Mouse (Mus musculus): ENCODE results near the gene Tbc1d2b.

Gene Tbc1d2b

DNA sequence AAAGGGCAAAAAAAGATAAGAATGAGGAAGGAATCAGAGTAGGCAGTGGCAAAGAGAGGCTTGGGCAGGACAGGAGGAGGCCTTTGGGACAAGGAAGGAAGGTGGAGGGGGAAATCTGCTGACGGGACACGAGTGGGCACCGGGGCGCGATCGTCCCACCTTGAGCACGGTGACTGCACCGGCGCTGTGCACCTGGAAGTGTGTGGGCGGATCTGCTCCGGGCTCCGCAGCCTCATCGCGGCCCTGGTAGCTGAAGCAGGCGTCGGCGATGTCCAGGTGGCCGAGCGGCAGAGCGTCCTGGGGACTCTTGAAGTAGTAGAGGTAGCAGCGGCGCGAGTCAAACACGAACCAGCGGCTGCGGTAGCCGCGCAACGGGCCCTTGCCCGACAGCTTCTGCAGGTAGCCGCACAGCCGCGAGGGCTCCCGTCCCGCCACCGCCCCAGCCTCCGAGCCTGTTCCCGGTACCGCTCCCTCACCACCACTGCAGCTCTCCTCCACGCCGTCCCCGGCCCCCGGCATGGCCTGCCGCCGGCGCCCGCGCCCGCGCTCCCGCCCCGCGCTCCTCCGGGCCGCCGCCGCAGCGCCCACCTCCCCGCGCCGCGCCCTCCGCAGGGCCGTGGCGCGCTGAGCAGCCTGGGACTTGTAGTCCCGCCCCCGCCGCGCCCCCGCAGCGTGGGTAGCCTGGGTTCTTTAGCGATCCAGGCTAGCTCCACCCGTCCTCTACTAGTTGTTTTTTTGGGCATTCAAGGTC, at the start of gene Tbc1d2b:
Gene Tbc1d2b (minus strand): TSS at position 612 of the 751 bp plus-strand sequence.
- DNase-seq (ENCODE audit: low read depth, low spot score) = peak; percentile 29

DNA sequence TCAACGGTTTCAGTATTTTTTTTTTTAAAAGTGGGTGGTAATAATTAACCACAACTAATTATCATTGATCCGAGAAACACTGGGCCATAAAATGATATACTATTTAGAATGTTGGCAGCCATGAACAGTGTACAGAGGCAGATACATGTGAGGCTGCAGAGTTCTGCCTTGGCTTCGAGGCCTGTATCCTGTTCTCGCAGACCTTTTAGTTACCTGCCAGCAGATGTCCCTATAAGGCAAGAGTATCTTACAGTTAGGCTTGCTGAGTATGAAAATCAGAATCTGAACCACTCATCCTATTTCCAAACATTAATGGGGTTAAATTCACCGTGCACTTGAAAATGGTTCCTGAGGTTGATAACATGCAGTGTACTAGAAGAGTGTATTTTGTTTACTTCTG, 45.7 kb upstream of the Tbc1d2b start:
- no peak for DNase-seq (ENCODE audit: low read depth, low spot score)

DNA sequence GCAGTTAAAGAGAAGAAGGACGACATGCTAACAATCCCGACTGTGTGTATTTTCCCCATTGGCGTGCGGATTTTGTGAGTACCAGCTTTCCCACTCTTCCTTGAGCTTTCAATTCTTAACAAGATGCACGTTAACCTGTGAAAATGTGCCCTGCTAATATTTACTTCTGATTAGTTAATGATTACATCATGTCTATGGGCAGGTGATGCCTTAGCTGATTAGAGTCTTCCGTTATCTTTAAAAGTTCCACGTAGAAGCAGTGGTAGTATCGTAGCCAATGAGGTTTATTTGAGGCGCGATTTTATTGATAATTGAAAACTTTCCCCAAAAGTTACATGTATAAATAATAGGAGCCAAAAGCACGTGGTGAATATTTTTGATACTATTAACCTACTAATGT, 45.1 kb upstream of the Tbc1d2b start:
- DNase-seq (ENCODE audit: low read depth, low spot score) = no peak

GRCm38 (mm10) chr9:90304254-90304653, 33.6 kb upstream of the Tbc1d2b start:
- no peak for DNase-seq (ENCODE audit: low read depth, low spot score)

DNA sequence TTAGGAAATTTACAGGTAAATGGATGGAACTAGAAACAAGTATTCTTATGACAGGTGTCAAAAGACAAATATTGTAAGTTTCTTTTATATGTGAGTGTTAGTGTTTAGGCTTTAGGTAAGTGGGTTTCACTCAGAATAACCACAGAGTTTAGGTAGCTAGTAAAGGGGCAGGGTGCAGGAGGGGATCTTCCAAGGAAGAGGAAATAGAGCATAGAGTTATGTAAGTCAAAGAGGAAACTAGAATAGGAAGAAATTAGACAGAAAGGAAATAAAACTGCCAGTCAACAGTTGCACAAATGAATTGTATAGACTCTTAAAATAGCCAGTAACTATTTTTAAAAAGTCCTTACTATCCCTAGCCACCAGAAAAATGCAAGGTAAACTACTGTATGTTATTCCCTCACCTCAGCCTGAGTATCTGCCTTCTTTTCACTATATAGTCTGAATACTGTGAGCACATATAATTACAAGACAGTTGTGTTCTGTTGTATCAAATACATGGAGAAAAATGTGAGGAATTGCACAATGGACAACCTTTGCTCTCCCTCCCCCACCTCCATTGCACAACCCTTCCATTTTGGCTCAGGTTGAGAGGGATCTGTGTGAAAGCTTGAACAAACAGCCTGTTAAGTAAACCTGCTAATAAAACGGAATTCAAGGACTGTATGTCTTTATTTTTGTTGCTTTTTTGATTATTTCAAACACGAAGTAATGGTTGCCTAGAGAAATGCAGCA, 32.7 kb upstream of the Tbc1d2b start:
- DNase-seq (ENCODE audit: low read depth, low spot score) = no peak

DNA sequence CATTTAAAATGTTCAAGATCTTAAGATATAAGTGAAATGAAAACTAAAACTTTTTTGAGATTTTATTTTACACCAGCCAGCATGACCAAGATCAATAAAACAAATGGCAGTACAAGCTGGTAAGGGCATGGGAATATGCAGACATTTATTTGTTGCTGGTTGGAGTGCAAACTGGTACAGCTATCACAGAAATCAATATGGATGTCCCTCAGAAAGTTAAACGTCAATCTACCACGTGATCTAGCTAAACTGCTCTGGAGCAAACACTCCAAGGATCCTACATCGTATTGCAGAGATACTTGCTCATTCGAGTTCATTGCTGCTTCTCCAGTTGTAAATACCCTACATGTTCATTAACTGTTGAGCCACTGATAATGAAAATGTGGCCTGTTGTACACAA, 32.1 kb upstream of the Tbc1d2b start:
- DNase-seq (ENCODE audit: low read depth, low spot score) = no peak

DNA sequence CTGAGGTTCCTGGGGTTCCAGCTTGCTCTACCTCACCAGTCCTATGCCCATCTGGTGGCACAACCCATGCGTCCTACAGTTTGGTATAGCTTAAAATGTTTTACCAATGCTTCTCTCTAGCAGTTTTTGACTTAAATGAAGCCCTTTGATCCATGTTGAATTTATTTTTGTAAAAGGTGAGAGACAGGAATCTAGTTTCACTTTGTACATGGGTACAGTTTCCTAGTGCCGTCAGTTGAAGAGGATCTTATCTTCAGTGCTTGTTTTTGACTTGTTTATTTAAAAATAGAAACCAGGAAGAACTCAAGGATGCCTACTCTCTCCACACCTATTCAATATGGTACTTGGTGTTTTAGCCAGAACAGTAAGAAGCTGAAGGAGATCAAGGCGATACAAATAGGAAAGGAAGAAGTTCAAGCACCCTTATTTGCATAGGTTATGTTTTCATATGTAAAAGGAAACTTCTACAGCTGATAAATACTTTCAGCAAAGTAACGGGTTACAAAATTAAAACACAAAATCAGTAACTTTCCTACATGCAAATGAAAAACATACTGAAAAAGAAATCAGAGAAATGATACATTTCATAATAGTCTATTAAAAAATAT, 30.6 kb upstream of the Tbc1d2b start:
- DNase-seq (ENCODE audit: low read depth, low spot score) = no peak

DNA sequence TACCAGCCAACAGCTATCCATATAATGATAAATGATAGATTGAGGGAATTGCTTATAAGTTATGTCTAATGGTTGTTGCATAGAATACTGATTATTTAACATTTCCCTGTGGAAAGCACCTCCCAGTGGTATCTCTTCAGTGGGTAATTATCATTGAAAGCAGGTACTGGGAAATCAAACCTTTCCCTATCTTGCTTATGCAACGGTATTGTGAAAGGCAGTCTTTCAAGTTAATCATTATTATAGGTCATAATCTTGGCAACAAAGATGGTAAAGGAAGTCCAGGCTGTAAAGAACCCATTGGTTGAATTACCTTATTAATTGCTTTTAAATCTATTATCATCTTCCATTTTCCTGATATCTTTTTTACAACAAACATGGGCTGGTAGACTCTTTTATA, 27.0 kb upstream of the Tbc1d2b start:
- no peak for DNase-seq (ENCODE audit: low read depth, low spot score)

- no peak for DNase-seq (ENCODE audit: low read depth, low spot score)
Measured at GRCm38 (mm10) chr9:90293641-90294398, 23.2 kb upstream of the Tbc1d2b start.

DNA sequence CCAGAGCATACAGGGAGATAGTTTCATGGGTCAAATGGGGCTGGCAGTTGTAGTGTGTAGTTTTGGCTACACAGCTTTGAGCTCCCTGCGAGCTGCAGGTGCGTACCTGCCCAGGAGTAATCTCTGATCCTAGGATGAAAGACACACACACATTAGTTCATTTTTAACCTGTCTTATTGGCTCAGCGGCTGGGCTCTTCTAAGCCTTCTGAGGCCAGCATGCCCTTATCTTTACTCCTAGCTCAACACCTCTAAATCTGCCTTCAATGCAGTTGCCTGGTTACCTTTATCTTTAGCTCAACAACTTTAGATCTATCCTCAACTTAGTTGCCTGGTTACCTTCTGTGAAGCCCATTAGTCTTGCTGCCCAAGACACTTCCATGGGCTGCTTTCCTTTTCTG, 7.8 kb upstream of the Tbc1d2b start:
- DNase-seq (ENCODE audit: low read depth, low spot score) = no peak

GRCm38 (mm10) chr9:90277884-90278283, 7.3 kb upstream of the Tbc1d2b start:
- DNase-seq (ENCODE audit: low read depth, low spot score) = no peak

DNA sequence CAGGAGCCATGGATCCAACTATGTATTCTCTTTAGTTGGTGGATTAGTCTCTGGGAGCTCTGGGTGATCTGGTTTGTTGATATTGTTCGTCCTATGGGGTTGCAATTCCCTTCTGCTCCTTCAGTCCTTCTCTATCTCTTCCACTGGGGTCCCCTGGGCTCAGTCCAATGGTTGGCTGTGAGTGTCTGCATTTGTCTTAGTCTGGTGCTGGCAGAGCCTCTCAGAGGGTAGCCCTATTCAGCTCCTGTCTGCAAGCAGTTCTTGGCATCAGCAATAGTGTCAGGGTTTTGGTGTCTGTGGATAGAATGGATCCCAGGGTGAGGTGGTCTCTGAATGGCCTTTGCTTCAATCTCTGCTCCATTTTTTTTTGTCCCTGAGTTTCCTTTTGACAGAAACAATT, 6.2 kb upstream of the Tbc1d2b start:
- no peak for DNase-seq (ENCODE audit: low read depth, low spot score)

GRCm38 (mm10) chr9:90275906-90276305, 5.3 kb upstream of the Tbc1d2b start:
- DNase-seq (ENCODE audit: low read depth, low spot score) = no peak

DNA sequence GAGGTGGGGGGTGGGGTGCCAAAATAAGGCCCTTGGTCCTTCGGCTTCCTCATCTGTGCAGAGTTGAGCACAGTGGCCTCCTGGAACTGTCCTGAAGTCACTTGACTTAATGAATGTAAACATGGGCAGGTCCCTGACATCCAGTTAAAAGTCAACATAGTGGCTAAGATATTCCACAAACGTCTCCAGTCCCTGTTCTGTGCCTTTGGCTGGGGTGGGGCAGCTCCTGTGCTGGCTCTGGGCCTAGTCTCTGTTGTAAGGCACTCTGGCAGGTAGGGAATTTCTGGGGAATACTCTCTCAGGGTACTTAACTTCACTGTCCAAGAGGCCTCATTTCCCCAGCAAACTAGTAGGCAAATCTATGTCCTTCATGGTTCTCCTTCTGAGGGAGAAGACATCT, 4.9 kb upstream of the Tbc1d2b start:
- DNase-seq (ENCODE audit: low read depth, low spot score) = no peak

GRCm38 (mm10) chr9:90274516-90274915, 3.9 kb upstream of the Tbc1d2b start:
- no peak for DNase-seq (ENCODE audit: low read depth, low spot score)

DNA sequence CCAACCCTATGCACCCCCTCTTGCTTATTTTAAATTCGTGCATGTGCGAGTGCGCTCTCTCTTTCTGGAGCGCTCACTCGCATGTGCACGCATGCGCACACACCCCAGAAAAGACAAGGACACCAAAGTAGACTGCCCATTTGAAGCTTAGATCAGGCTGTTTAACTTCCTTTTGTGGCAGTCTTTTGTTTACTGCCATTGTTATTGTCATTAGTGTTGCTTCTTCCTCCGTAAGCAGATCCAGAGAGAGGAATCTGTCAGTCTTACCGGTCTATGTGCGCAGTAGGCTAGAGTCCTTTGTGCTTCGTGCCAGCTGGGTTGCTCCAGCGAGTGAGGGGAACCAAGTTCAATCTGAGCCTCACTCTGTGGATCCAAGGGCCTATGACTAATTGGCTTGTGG, 1.7 kb upstream of the Tbc1d2b start:
- DNase-seq (ENCODE audit: low read depth, low spot score) = no peak

DNA sequence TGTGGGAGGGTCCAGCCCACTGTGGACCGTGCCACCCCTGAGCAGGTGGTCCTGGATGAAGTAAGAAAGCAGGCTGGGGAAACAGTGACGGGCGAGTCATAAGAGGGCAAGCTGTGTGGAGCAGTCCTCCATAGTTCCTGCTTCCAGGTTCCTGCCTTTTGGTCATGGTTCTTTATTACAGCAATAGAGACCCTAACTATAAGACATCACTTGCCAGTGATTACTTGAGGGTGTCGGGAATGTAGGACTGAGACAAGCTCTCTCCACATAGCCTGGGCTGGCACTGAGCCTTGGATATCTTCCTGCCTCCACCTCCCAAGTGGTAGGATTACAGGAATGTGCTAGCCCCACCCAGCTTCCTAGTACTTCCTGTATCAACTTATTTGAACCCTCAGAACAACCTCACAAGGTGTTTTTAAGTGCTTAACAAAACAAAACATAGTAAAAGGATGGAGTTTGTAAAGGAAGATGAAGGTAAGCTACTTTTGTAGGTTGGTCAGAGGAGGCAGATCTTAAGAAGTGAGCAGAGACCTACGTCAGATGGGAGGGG, 1.0 kb upstream of the Tbc1d2b start:
- no peak for DNase-seq (ENCODE audit: low read depth, low spot score)

DNA sequence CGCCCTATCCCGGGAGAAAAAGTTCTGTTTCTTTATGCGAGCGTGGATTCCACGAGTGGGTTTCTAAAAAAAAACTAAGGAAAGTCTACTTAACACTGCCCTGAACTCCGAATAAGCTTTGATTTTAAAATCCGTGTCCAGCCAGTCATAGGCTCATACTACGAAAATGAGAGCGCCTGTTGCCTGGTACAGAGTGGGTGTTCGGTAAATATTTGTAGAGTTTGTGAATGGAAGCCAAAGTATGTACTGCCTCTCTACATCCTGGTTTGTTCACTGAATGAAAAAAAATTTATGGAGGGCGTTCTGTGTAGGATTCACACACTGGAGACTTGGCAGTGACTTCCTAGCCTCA, 316 bp upstream of the Tbc1d2b start:
- DNase-seq (ENCODE audit: low read depth, low spot score) = no peak

DNA sequence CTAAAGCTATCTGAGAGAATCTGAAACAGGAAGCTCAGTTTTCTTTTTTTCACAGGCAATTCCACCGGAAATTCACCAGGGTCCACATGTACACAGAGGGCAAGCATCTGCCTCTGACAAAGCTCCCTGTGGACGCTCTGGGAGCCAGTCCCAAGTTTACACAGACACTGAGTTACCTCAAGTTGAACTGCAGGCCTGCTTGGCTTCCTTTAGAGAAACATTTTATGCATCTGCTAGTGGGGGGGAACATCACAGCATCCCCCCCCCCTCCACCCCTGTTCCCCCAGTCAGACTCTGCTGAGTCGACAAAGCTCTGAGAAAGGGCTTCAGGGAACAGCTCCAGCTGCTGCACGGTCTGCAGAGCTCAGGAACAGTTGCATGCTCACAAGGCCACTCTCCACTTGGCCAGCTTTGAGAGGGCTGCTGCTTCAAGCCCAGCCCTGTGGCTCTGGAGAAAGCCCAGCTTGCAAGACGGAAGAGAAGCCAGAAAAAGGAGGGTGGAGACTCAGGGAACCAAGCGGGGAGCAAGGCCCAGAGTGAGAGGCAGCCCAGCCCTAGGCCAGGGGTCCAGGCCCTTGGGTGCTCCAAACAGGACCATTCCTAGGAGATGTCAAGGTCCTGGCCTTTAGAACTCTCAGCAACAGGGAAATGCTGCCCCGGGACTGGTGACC, 1.5 kb downstream of the Tbc1d2b start:
- no peak for DNase-seq (ENCODE audit: low read depth, low spot score)

DNA sequence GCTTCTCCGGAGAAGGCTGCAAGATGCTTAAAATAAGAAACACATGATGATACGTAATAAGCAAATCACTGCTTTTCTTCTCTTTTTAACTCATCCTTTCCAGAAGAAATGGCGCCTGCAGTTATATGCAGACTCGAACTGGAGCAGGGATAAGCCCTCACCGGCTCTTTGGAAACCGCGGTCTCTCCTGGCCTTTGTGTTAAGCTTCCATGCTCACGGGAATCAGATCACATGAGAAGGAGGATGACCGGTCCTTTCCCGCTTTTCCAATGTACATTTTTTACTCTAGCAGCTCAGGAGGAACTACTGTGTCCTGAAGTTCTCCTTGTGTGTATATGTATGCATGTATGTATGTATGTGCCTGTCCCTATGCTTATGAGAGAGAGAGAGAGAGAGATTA, 3.7 kb downstream of the Tbc1d2b start:
- DNase-seq (ENCODE audit: low read depth, low spot score) = no peak

DNA sequence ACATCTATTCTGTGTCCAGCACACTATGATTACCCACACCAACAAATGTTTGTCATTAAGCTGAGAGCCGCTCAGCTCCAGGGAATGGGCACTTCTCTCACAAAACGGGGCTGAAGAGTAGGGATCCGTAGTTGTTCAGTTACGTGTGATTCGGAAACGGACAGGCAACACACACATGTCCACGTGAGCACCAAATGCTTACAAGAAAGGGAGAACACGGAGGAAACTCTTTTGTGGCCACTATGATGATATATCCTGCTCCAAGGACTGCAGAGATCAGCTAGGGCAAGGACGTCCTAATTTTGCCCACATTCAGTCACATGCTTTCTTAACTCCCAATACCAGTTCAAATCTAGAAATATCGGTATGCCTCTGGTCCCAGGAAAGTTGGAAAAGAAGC, 4.5 kb downstream of the Tbc1d2b start:
- DNase-seq (ENCODE audit: low read depth, low spot score) = no peak
